8 mouse cellular contexts compared by ENCODE assay signal in genomic region chr15:11035947-11036474, GRCm38 (mm10). TPM values are rescaled to one million over a fixed set of nuclear protein-coding genes. Genes with fewer than 3 reads are reported as not detected.
DNase-seq lines count a peak whose midpoint lies in the region; ATAC-seq lines count a peak whose summit lies in the region.

No protein-coding gene starts in this region.

- H3K27ac ChIP-seq in lung, embryonic 16.5 days (ENCODE audit: low read length) = no peak overlapping the region
- no peak overlapping the region for H3K27ac ChIP-seq in limb, embryonic 12.5 days
- H3K27ac ChIP-seq in stomach, embryonic 14.5 days (ENCODE audit: low read length) = no peak overlapping the region

- peak; percentile 8 to 10 for DNase-seq in cerebellum, postnatal 14 days
- DNase-seq in cerebellum, adult 18-20 months = no peak
- DNase-seq in lung, postnatal 14 days = no peak
- no peak for DNase-seq in MN1 (ENCODE audit: low spot score)

- no peaks in the 10 kb centered on the region for H3K36me3 ChIP-seq in lung, embryonic 16.5 days (ENCODE audit: control insufficient read depth, insufficient read depth, low read length)
- H3K36me3 ChIP-seq in limb, embryonic 12.5 days = no peaks in the 10 kb centered on the region
- no peaks in the 10 kb centered on the region for H3K36me3 ChIP-seq in stomach, embryonic 14.5 days (ENCODE audit: control insufficient read depth, insufficient read depth, low read length)

- peaks cover 44% of the 10 kb centered on the region for H3K27me3 ChIP-seq in lung, embryonic 16.5 days (ENCODE audit: control insufficient read depth, insufficient read depth, low read depth, low read length)
- H3K27me3 ChIP-seq in limb, embryonic 12.5 days = peaks cover 54% of the 10 kb centered on the region
- peaks cover 37% of the 10 kb centered on the region for H3K27me3 ChIP-seq in stomach, embryonic 14.5 days (ENCODE audit: control insufficient read depth, insufficient read depth, low read length)

- no peak overlapping the region for H3K9ac ChIP-seq in lung, embryonic 16.5 days (ENCODE audit: low read length)
- H3K9ac ChIP-seq in limb, embryonic 12.5 days (replicated peaks) = no peak overlapping the region
- no peak overlapping the region for H3K9ac ChIP-seq in stomach, embryonic 14.5 days (replicated peaks; ENCODE audit: low read depth, low read length)

- 7% methylated on average over 34 of the region's 34 CpGs for WGBS in lung, embryonic 16.5 days
- 5% methylated on average over 34 of the region's 34 CpGs for WGBS in limb, embryonic 12.5 days
- WGBS in stomach, embryonic 14.5 days = 6% methylated on average over 34 of the region's 34 CpGs

- no peak for ATAC-seq in lung, embryonic 16.5 days (ENCODE audit: low read depth)
- ATAC-seq in limb, embryonic 12.5 days (ENCODE audit: insufficient number of reproducible peaks, insufficient read depth, low FRiP score, low TSS enrichment, low read depth) = no peak; the same call in 1 of the 2 replicates
- ATAC-seq in stomach, embryonic 14.5 days (ENCODE audit: insufficient number of reproducible peaks, insufficient read depth, low FRiP score, low read depth) = no peak
- ATAC-seq in monocyte, adult 5-6 weeks (replicated peaks; ENCODE audit: insufficient number of reproducible peaks, low FRiP score, low TSS enrichment, poor library complexity, severe bottlenecking) = no peak

- no peaks in the 10 kb centered on the region for H3K9me3 ChIP-seq in lung, embryonic 16.5 days (ENCODE audit: control insufficient read depth, low read length)
- no peaks in the 10 kb centered on the region for H3K9me3 ChIP-seq in limb, embryonic 12.5 days
- H3K9me3 ChIP-seq in stomach, embryonic 14.5 days (ENCODE audit: control insufficient read depth, low read depth, low read length) = no peaks in the 10 kb centered on the region

- H3K4me1 ChIP-seq in lung, embryonic 16.5 days (replicated peaks; ENCODE audit: control insufficient read depth, insufficient read depth, low read length) = peaks cover 13% of the 10 kb centered on the region
- H3K4me1 ChIP-seq in limb, embryonic 12.5 days (replicated peaks) = peaks cover 21% of the 10 kb centered on the region
- H3K4me1 ChIP-seq in stomach, embryonic 14.5 days (ENCODE audit: control insufficient read depth, insufficient read depth, low read length) = peaks cover 15% of the 10 kb centered on the region; the same call in 1 of the 2 replicates

- peak overlapping the region; percentile 66 for H3K4me2 ChIP-seq in lung, embryonic 16.5 days (ENCODE audit: low read depth, low read length)
- H3K4me2 ChIP-seq in limb, embryonic 12.5 days = peak overlapping the region; percentile 70
- H3K4me2 ChIP-seq in stomach, embryonic 14.5 days (replicated peaks; ENCODE audit: low read depth, low read length) = peak overlapping the region; percentile 55

- H3K4me3 ChIP-seq in lung, embryonic 16.5 days (ENCODE audit: low read length) = peak overlapping the region; percentile 48
- peak overlapping the region; percentile 43 for H3K4me3 ChIP-seq in limb, embryonic 12.5 days (replicated peaks)
- peak overlapping the region; percentile 28 for H3K4me3 ChIP-seq in stomach, embryonic 14.5 days (ENCODE audit: low read depth, low read length)

RNA-seq across cellular contexts. Expression of gene Rxfp3, which starts 1.8 kb away (rescaled TPM):
- polyA plus RNA-seq in lung, embryonic 16.5 days (2015; fragmentation: Nextera tagmentation; extraction: Ambion mirVana) = 0.04 and 0.13 TPM in 2 replicates
- 0.99 and 1.2 TPM in 2 replicates for polyA plus RNA-seq in limb, embryonic 12.5 days (2016; fragmentation: Nextera tagmentation; extraction: Ambion mirVana)
- polyA plus RNA-seq in stomach, embryonic 14.5 days (2014; fragmentation: Nextera tagmentation; extraction: Ambion mirVana) = 0.10 and 0.13 TPM in 2 replicates
- total RNA-seq in monocyte, adult 5-6 weeks (2017) = not detected in 3 replicates

RNA-seq across cellular contexts. Expression of gene Adamts12, which starts 28.6 kb away (rescaled TPM):
- 4.6 and 5.4 TPM in 2 replicates for polyA plus RNA-seq in lung, embryonic 16.5 days (2015; fragmentation: Nextera tagmentation; extraction: Ambion mirVana)
- polyA plus RNA-seq in limb, embryonic 12.5 days (2016; fragmentation: Nextera tagmentation; extraction: Ambion mirVana) = 2.1 and 3.5 TPM in 2 replicates
- 5.1 and 5.5 TPM in 2 replicates for polyA plus RNA-seq in stomach, embryonic 14.5 days (2014; fragmentation: Nextera tagmentation; extraction: Ambion mirVana)
- total RNA-seq in monocyte, adult 5-6 weeks (2017) = 0.21 TPM in 1 of 3 replicates, not detected in the others

RNA-seq across cellular contexts. Expression of gene Slc45a2, which starts 35.5 kb away (rescaled TPM):
- polyA plus RNA-seq in lung, embryonic 16.5 days (2015; fragmentation: Nextera tagmentation; extraction: Ambion mirVana) = not detected in 2 replicates
- 0.09 and 0.15 TPM in 2 replicates for polyA plus RNA-seq in limb, embryonic 12.5 days (2016; fragmentation: Nextera tagmentation; extraction: Ambion mirVana)
- polyA plus RNA-seq in stomach, embryonic 14.5 days (2014; fragmentation: Nextera tagmentation; extraction: Ambion mirVana) = not detected in 2 replicates
- total RNA-seq in monocyte, adult 5-6 weeks (2017) = not detected in 3 replicates

RNA-seq across cellular contexts. Expression of gene Amacr, which starts 54.5 kb away (rescaled TPM):
- polyA plus RNA-seq in lung, embryonic 16.5 days (2015; fragmentation: Nextera tagmentation; extraction: Ambion mirVana) = 14.4 and 15.8 TPM in 2 replicates
- 14.9 and 17.9 TPM in 2 replicates for polyA plus RNA-seq in limb, embryonic 12.5 days (2016; fragmentation: Nextera tagmentation; extraction: Ambion mirVana)
- 16.4 and 19.0 TPM in 2 replicates for polyA plus RNA-seq in stomach, embryonic 14.5 days (2014; fragmentation: Nextera tagmentation; extraction: Ambion mirVana)
- 2.7 to 3.7 TPM in 2 of 3 replicates, not detected in the other for total RNA-seq in monocyte, adult 5-6 weeks (2017)

Comparison
In these comparisons a context has a peak if more than half of its experiments do, and no peak if none do; other contexts are left out.
1. DNase-seq: peak in cerebellum, postnatal 14 days (2 of 2); none in cerebellum, adult 18-20 months (0 of 2), lung, postnatal 14 days (single experiment) and MN1 (single experiment).
2. Peak in every context shown above with its lines, with median percentiles within 50 percentile points of each other: H3K4me2 ChIP-seq and H3K4me3 ChIP-seq.